Mouse (Mus musculus) frontal cortex, postnatal 25 days (tissue): ENCODE measurements around the gene Wiz.

Experiments
- DNase-seq, 2 experiments: peaks; one replicate each; pipeline ENCODE4 v3.0.0; 2022; ENCODE audit warnings: low spot score in 2 of 2

Wiz gene

GRCm38 (mm10) chr17:32378786-32379185, 10.5 kb downstream of the Wiz start:
- no peak for DNase-seq

- no peak for DNase-seq
These were observed 12.1 kb downstream of the Wiz start for GRCm38 (mm10) chr17:32377137-32377536.

GRCm38 (mm10) chr17:32376475-32376874, 12.8 kb downstream of the Wiz start:
- no peak for DNase-seq

- DNase-seq: no peak
These were observed 20.2 kb downstream of the Wiz start for GRCm38 (mm10) chr17:32368991-32369578.

DNA sequence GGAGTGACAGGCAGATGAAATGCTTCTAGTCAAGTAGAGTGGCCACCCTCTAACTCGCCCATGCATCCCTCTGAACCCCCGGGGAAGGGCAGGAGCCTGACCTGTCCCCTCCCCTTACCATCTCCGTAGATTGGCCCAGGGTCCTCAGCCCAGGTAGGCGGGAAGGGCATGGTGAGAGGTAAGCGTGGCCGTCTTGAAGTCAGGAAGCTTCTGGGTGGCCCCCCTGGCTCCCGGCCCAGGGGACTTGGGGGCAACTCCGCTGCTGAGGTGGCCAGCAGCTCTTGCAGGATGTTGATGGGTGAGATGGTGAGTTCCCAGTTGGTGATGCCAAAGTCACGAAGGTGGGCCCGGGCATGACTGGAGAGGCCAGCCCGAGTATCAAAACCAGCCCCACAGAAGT, 21.5 kb downstream of the Wiz start:
- no peak for DNase-seq

DNA sequence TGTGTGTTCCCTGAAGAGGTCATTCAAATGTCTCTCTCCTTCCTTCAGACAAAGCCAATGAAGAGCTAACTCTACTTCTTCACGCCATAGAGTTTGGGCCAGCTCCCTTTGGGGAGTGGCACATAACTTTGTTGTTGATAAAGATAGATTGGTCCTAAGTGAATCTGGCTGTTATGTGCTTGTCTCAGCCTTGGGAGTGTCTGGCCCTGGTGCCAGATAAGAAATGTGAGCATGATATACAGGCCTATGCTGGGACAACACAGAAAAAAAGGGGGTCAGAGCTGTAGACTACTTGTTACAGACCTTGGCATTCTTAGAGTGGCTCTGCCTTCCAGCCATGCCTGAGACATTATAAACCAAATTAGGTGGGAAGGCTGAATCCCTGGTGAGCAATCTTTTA, 23.9 kb downstream of the Wiz start:
- DNase-seq: no peak

- no peak for DNase-seq
These were observed 24.4 kb downstream of the Wiz start for GRCm38 (mm10) chr17:32364850-32365249.

DNA sequence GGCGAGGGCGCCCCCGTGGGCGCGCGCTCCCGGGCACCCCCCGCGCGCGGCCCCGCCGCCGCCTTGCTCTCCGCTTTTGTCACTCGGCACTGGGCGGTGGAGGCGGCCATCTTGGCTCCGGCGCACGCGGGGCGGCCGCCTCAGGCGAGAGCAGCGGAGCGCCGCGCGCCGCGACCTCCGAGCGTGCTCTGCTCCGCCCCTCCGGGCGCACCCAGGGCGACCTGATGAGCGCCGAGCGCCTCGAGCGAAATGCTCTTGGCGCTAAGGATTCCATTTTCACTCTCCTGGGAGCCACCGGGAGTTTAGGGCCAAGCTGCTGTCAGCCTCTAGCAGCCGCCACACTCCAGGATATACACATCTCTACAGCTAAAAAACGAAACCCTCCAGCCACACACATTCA, 24.9 kb downstream of the Wiz start:
- DNase-seq: peak; percentile 69 to 70

- no peak for DNase-seq
These were observed 25.4 kb downstream of the Wiz start for GRCm38 (mm10) chr17:32363821-32364301.

DNA sequence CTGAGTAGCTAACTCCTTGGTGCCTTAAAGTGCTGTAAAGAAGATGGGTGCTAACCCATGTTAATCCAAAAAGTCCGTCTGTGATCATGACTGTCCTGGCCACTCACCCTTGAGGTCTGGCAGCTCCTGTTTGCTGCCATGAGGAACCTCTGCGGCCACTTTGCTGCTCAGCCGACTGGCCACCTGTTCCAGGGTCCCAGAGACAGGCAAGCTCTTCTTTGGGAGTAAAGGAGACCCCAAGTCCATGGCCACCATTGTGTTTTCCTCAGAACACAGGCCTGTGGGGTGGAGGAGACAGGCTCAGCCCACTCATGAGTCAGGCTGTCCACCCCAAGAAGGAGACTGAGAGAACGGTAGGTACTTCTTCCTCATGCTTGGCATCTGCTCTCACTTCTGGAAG, 26.6 kb downstream of the Wiz start:
- DNase-seq: no peak

GRCm38 (mm10) chr17:32359928-32360327, 29.3 kb downstream of the Wiz start:
- DNase-seq: no peak

DNA sequence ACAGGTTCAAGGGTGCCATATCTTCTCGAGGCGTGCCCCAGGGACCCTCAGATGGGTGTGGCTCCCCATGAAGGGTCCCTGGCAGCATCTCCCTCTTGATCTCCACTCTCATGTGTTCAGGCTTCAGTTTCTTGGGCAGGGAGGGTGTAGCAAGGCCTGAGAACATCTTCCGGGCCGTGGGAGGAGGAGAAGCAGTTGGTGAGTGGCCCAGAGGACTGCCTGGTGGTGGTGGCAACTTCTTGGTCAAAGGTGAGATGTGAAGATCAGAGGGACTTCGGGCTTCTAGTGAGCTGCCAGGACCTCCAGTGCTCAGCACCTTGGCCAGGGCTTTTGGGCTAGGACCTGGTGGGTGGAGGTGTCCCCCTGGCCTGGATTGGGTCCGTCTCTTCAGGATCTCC, 30.3 kb downstream of the Wiz start:
- no peak for DNase-seq

GRCm38 (mm10) chr17:32358192-32358942, 30.9 kb downstream of the Wiz start:
- DNase-seq: no peak

- no peak for DNase-seq
These were observed 32.2 kb downstream of the Wiz start for GRCm38 (mm10) chr17:32356766-32357760.

DNA sequence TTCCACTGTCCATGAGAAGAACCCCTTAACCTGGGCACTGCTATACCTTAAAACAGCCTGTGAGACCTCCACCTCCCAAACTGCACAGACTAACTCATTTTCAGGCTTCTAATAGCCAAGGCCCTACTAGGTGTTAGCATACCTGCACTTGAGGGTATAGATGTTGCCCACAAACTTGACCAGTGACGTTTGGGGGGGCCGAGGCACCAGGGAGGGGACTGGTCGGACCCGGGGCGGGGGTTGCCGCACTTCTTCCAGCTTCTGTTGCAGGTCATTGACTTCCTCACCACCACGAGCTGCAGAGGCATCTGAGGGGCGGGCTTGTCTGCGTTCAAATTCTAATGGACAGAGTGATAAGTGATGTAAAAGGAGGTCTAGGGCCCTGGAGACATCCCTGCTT, 33.0 kb downstream of the Wiz start:
- no peak for DNase-seq

DNA sequence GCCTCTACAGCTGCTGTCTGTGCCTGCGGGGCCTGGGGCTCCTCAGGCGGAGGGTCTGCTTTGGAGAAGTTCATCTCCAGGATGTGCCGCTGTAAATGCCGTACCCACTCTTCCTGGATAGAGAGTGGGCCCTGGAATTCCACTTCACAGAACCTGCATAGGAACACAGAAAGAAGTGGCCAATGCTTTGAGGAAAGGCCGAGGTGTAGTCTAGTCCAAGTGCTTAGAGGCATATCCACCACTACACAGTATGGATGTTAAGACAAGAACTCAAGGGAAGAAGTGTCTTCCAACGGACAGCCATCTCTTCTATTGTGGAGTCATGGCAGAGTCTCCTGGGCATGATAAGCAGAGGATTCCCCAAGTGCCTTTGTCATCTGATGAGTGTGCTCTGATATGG, 34.2 kb downstream of the Wiz start:
- DNase-seq: no peak

GRCm38 (mm10) chr17:32354211-32354610, 35.0 kb downstream of the Wiz start:
- DNase-seq: no peak

GRCm38 (mm10) chr17:32353696-32354095, 35.5 kb downstream of the Wiz start:
- DNase-seq: no peak

DNA sequence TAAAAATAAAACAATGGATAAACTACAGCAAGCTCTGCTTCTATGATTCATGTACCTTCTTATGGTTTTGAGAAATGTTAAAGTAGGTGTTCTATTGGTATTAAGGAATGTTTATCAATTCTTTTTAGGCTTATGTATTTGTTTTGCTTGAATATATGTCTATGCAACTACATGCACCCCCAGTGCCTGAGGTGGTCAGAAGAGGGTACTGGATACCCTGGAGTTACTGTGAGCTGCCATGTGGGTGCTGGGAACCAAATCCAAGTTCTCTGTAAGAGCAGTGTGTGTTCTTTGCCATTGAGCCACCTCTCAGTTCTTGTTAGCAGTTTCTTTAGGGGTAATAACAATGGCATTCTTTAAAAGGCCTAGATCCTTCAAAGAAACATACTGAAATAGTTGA, 37.5 kb downstream of the Wiz start:
- no peak for DNase-seq

GRCm38 (mm10) chr17:32351269-32351668, 38.0 kb downstream of the Wiz start:
- DNase-seq: no peak

GRCm38 (mm10) chr17:32350382-32350983, 38.8 kb downstream of the Wiz start, which contains the start of gene Akap8l:
Gene Akap8l, minus strand, starts transcription at chr17:32350607.
- DNase-seq: peak; percentile 92 to 98
